ENCODE assay signal across 8 mouse cellular contexts in genomic region chr4:134701934-134702333, GRCm38 (mm10). TPM values are rescaled to one million over a fixed set of nuclear protein-coding genes. Genes with fewer than 3 reads are reported as not detected.
DNase-seq lines count a peak whose midpoint lies in the region; ATAC-seq lines count a peak whose summit lies in the region.

No protein-coding gene starts in this region.

- WGBS in hindbrain, embryonic 11.5 days, result 38% methylated on average over 6 of the region's 6 CpGs

- H3K4me3 ChIP-seq in hindbrain, embryonic 11.5 days (ENCODE audit: low read depth, low read length), result peak overlapping the region; percentile 2; the same call in 1 of the 2 replicates

- peaks cover 17% of the 10 kb centered on the region for H3K27me3 ChIP-seq in hindbrain, embryonic 11.5 days (ENCODE audit: control insufficient read depth, insufficient read depth, low read length)

- no peak overlapping the region for H3K27ac ChIP-seq in hindbrain, embryonic 11.5 days (ENCODE audit: low read depth, low read length)

- ATAC-seq in hindbrain, embryonic 11.5 days (ENCODE audit: low FRiP score), result no peak

- H3K9ac ChIP-seq in hindbrain, embryonic 11.5 days (ENCODE audit: low read depth, low read length), result no peak overlapping the region

- no peaks in the 10 kb centered on the region for H3K9me3 ChIP-seq in hindbrain, embryonic 11.5 days (ENCODE audit: control insufficient read depth, low read length)

- DNase-seq in Muller cell, postnatal 12 days (ENCODE audit: inconsistent ontology term), result peak; percentile 51
- peak; percentile 93 to 94 for DNase-seq in cerebellum, postnatal 10 days
- DNase-seq in frontal cortex, postnatal 25 days (ENCODE audit: low spot score in 2 of 2), result peak; percentile 59 to 60
- DNase-seq in hindbrain, embryonic 11.5 days (ENCODE audit: low spot score), result peak; percentile 85
- DNase-seq in layer of hippocampus, postnatal 10 days (ENCODE audit: low spot score in 2 of 2), result peak; percentile 80 to 85
- peak; percentile 83 for DNase-seq in lung, postnatal 25 days (ENCODE audit: low spot score)
- peak; percentile 45 for DNase-seq in retina, postnatal 7 days (ENCODE audit: low read depth, low spot score)
- peak; percentile 44 for DNase-seq in urinary bladder, adult 2 months (ENCODE audit: low spot score)

- H3K4me2 ChIP-seq in hindbrain, embryonic 11.5 days (replicated peaks; ENCODE audit: low read depth, low read length), result no peak overlapping the region; the same call in 1 of the 2 replicates

- H3K4me1 ChIP-seq in hindbrain, embryonic 11.5 days (replicated peaks; ENCODE audit: control insufficient read depth, insufficient read depth, low read length), result peaks cover 7% of the 10 kb centered on the region; the same call in 1 of the 2 replicates

- no peaks in the 10 kb centered on the region for H3K36me3 ChIP-seq in hindbrain, embryonic 11.5 days (ENCODE audit: control insufficient read depth, insufficient read depth, low read length)

RNA-seq across cellular contexts. Expression of gene Man1c1, which starts 2.2 kb away (rescaled TPM):
- polyA plus RNA-seq in hindbrain, embryonic 11.5 days (2014; fragmentation: Nextera tagmentation; extraction: Ambion mirVana), result 3.8 and 5.3 TPM in 2 replicates
- total RNA-seq in layer of hippocampus, postnatal 10 days (2021), result 10 to 100 TPM; 14.2 to 16.3 TPM
- 7.3 and 12.7 TPM in 2 replicates for polyA plus RNA-seq in urinary bladder, adult 2 months (2012; rRNA removed)
